8 mouse cellular contexts compared by ENCODE assay signal in genomic region chr13:63496646-63497582, GRCm38 (mm10). TPM values are rescaled to one million over a fixed set of nuclear protein-coding genes. Genes with fewer than 3 reads are reported as not detected.
DNase-seq lines count a peak whose midpoint lies in the region; ATAC-seq lines count a peak whose summit lies in the region.

Gene Fancc (minus strand): TSS chr13:63497278.

- ATAC-seq in common myeloid progenitor, adult 5-6 weeks (replicated peaks; ENCODE audit: low read depth, poor library complexity, severe bottlenecking), result peak; percentile 56
- ATAC-seq in granulocyte monocyte progenitor cell, adult 5-6 weeks (replicated peaks; ENCODE audit: poor library complexity, severe bottlenecking), result peak; percentile 30
- ATAC-seq in neutrophil, adult 5-6 weeks (ENCODE audit: extremely low read depth, insufficient number of reproducible peaks, low FRiP score, poor library complexity, severe bottlenecking), result no peak

- DNase-seq in right cerebral cortex, postnatal 10 days (ENCODE audit: low spot score in 2 of 2), result peak; percentile 48 to 52
- DNase-seq in right cerebral cortex, adult 18-20 months, result no peak
- DNase-seq in kidney, postnatal 4 days, result peak; percentile 55 to 70
- DNase-seq in spleen, postnatal 36 days (ENCODE audit: low spot score in 2 of 2), result no peak
- DNase-seq in gastrocnemius, adult 18-20 months (ENCODE audit: low spot score), result no peak

RNA-seq across cellular contexts. Expression of gene Fancc, which starts in this region (rescaled TPM):
- total RNA-seq in common myeloid progenitor, adult 5-6 weeks (2017), result 18.9 and 19.0 TPM in 2 replicates
- 11.3 and 14.5 TPM in 2 replicates for total RNA-seq in granulocyte monocyte progenitor cell, adult 5-6 weeks (2014; fragmentation: Nextera tagmentation)
- total RNA-seq in granulocyte monocyte progenitor cell, adult 5-6 weeks (2017), result 10.0 and 11.9 TPM in 2 replicates
- total RNA-seq in neutrophil, adult 5-6 weeks (2017), result 13.0 and 14.7 TPM in 2 replicates
- 1 to 10 TPM; 1.2 to 1.8 TPM for total RNA-seq in gastrocnemius, adult 18-20 months (2021)

Comparison
In these comparisons a context has a peak if more than half of its experiments do, and no peak if none do; other contexts are left out.
1. DNase-seq: peak in right cerebral cortex, postnatal 10 days (2 of 2) and kidney, postnatal 4 days (2 of 2); none in right cerebral cortex, adult 18-20 months (single experiment), spleen, postnatal 36 days (0 of 2) and gastrocnemius, adult 18-20 months (single experiment).